Mouse (Mus musculus) liver, adult 2 months (tissue): Measurements from ENCODE around the gene Ubfd1. TPM values are rescaled to one million over a fixed set of nuclear protein-coding genes. Genes with fewer than 3 reads are reported as not detected.

Experiments
- DNase-seq: peaks from one replicate; pipeline ENCODE4 v3.0.0-alpha.2; 2011; ENCODE audit warnings: low read depth, low spot score; ENCODE audit errors: extremely low read depth
- H3K27ac ChIP-seq: fragments of 200-500 bp; replicated peaks from 2 replicates; pipeline ENCODE4 v1.5.1; 2012; ENCODE audit warnings: low read depth, mild to moderate bottlenecking, control low read depth, inconsistent platforms, low read length; ENCODE audit not compliant: insufficient read depth
- H3K27me3 ChIP-seq: fragments of 200-500 bp; 2 replicates; pipeline ENCODE4 v1.6.1; 2012; ENCODE audit warnings: mild to moderate bottlenecking, moderate library complexity, low read length, inconsistent platforms; ENCODE audit not compliant: control insufficient read depth, insufficient read depth
- H3K36me3 ChIP-seq: fragments of 200-500 bp; 2 replicates; pipeline ENCODE4 v1.6.1; 2012; ENCODE audit warnings: low read length, inconsistent platforms; ENCODE audit not compliant: control insufficient read depth, insufficient read depth
- H3K4me1 ChIP-seq: fragments of 200-500 bp; 2 replicates; pipeline ENCODE4 v1.6.1; 2011; ENCODE audit warnings: low read length; ENCODE audit not compliant: control insufficient read depth, insufficient read depth
- H3K4me3 ChIP-seq: fragments of 200-500 bp; 2 replicates; pipeline ENCODE4 v1.5.1; 2011; ENCODE audit warnings: low read depth, mild to moderate bottlenecking, control low read depth, low read length, moderate library complexity; ENCODE audit not compliant: insufficient read depth
- H3K79me2 ChIP-seq: fragments of 200-500 bp; 2 replicates; pipeline ENCODE4 v1.6.1; 2012; ENCODE audit warnings: inconsistent platforms, mild to moderate bottlenecking, low read length, moderate library complexity; ENCODE audit not compliant: control insufficient read depth, insufficient read depth
- H3K9ac ChIP-seq: fragments of 200-500 bp; 2 replicates; pipeline ENCODE4 v1.6.1; 2012; ENCODE audit warnings: low read depth, mild to moderate bottlenecking, control low read depth, inconsistent platforms, low read length
- CTCF ChIP-seq: fragments of 200-500 bp; IDR thresholded peaks from 2 replicates; pipeline ENCODE4 v1.5.1; 2011; ENCODE audit warnings: low read depth, low read length, control low read depth
- POLR2A ChIP-seq: fragments of 200-500 bp; IDR thresholded peaks from 2 replicates; pipeline ENCODE4 v1.6.1; 2011; ENCODE audit warnings: low read length, control low read depth; ENCODE audit not compliant: insufficient read depth; ENCODE audit errors: extremely low read depth
- WGBS: fragments of 180-500 bp; shearing (Covaris S2); methylation state at CpG from one replicate; pipeline ENCODE4 v1.1.7; 2018; 5-methylcytosine and 5-hydroxymethylcytosine counted together
- polyA plus RNA-seq: library from polyadenylated mRNA; depleted of rRNA; stranded (reverse); fragments of >200 nt; gene quantifications from 2 replicates; pipeline ENCODE4 v1.2.3, GENCODE M21; 2012; rRNA removed
- total RNA-seq: library from RNA; depleted of rRNA; stranded (reverse); fragments of >200 nt; gene quantifications from 2 replicates; pipeline ENCODE4 v1.2.3, GENCODE M21; 2014; rRNA removed

The Ubfd1 gene
- total and polyA plus RNA-seq, 2 experiments = 15.2 to 15.8 TPM

- Histone ChIP-seq H3K4me3 (no peak overlapping the region), H3K9ac (no peak overlapping the region), H3K4me1 (no peaks in the 10 kb centered on the region), H3K27me3 (no peaks in the 10 kb centered on the region), H3K36me3 (no peaks in the 10 kb centered on the region), H3K27ac (no peak overlapping the region), H3K79me2 (no peaks in the 10 kb centered on the region)
- no peak for TF ChIP-seq POLR2A
- TF ChIP-seq CTCF = no peak
- 85% methylated on average over 6 of the region's 6 CpGs for WGBS
- DNase-seq = no peak
These were observed 41.2 kb downstream of the Ubfd1 start for GRCm38 (mm10) chr7:122108206-122108605.

- Histone ChIP-seq H3K4me1 (peaks cover 1% of the 10 kb centered on the region; the same call in 1 of the 2 replicates), H3K9ac (no peak overlapping the region), H3K27ac (no peak overlapping the region), H3K4me3 (no peak overlapping the region), H3K36me3 (no peaks in the 10 kb centered on the region; the same call in 1 of the 2 replicates), H3K79me2 (no peaks in the 10 kb centered on the region), H3K27me3 (no peaks in the 10 kb centered on the region)
- 32% methylated on average over 4 of the region's 4 CpGs for WGBS
- TF ChIP-seq CTCF (no peak), POLR2A (no peak)
- DNase-seq = no peak
These were observed 56.5 kb downstream of the Ubfd1 start for GRCm38 (mm10) chr7:122123518-122123917.

- no peak for DNase-seq
- 84% methylated on average over 8 of the region's 8 CpGs for WGBS
These were observed 58.7 kb downstream of the Ubfd1 start for GRCm38 (mm10) chr7:122125636-122126035.

GRCm38 (mm10) chr7:122126946-122127345 lies 60.0 kb downstream of the Ubfd1 start:
- Histone ChIP-seq H3K9ac (no peak overlapping the region), H3K4me3 (no peak overlapping the region), H3K4me1 (no peaks in the 10 kb centered on the region), H3K27me3 (no peaks in the 10 kb centered on the region), H3K27ac (no peak overlapping the region), H3K36me3 (no peaks in the 10 kb centered on the region), H3K79me2 (no peaks in the 10 kb centered on the region)
- TF ChIP-seq POLR2A (no peak), CTCF (no peak)
- no peak for DNase-seq
- WGBS = 95% methylated on average over 11 of the region's 11 CpGs

More at GRCm38 (mm10) chr7:122125636-122126035, 58.7 kb downstream of the Ubfd1 start:
- Histone ChIP-seq H3K4me1 (no peaks in the 10 kb centered on the region), H3K4me3 (no peak overlapping the region), H3K27me3 (no peaks in the 10 kb centered on the region), H3K36me3 (no peaks in the 10 kb centered on the region), H3K27ac (no peak overlapping the region), H3K9ac (no peak overlapping the region), H3K79me2 (no peaks in the 10 kb centered on the region)
- TF ChIP-seq CTCF = no peak

Other genes starting within 250 kb of the Ubfd1 start
- not detected in 2 replicates for gene Scnn1b, start 202.1 kb upstream of the Ubfd1 start, total RNA-seq
- 0.05 TPM in 1 of 2 replicates, not detected in the other for gene Scnn1b, start 202.1 kb upstream of the Ubfd1 start, polyA plus RNA-seq
- gene Cog7, start 85.5 kb upstream of the Ubfd1 start, total RNA-seq = 15.4 and 17.8 TPM in 2 replicates
- 15.6 and 17.6 TPM in 2 replicates for gene Cog7, start 85.5 kb upstream of the Ubfd1 start, polyA plus RNA-seq
- 6.8 and 7.7 TPM in 2 replicates for gene Gga2, start 46.0 kb upstream of the Ubfd1 start, total RNA-seq
- gene Gga2, start 46.0 kb upstream of the Ubfd1 start, polyA plus RNA-seq = 13.5 and 15.5 TPM in 2 replicates
- gene Ears2, start 88 bp downstream of the Ubfd1 start, total RNA-seq = 9.8 and 13.0 TPM in 2 replicates
- 13.3 and 15.2 TPM in 2 replicates for gene Ears2, start 88 bp downstream of the Ubfd1 start, polyA plus RNA-seq
- 72.3 and 84.0 TPM in 2 replicates for gene Ndufab1, start 34.7 kb downstream of the Ubfd1 start, total RNA-seq
- 379 and 468 TPM in 2 replicates for gene Ndufab1, start 34.7 kb downstream of the Ubfd1 start, polyA plus RNA-seq
- gene Palb2, start 65.8 kb downstream of the Ubfd1 start, total RNA-seq = 0.83 and 1.4 TPM in 2 replicates
- gene Palb2, start 65.8 kb downstream of the Ubfd1 start, polyA plus RNA-seq = 0.23 and 0.51 TPM in 2 replicates
- gene Dctn5, start 65.9 kb downstream of the Ubfd1 start, total RNA-seq = 13.9 and 14.6 TPM in 2 replicates
- gene Dctn5, start 65.9 kb downstream of the Ubfd1 start, polyA plus RNA-seq = 30.0 and 32.7 TPM in 2 replicates
- 0.40 and 0.74 TPM in 2 replicates for gene Plk1, start 92.3 kb downstream of the Ubfd1 start, total RNA-seq
- gene Plk1, start 92.3 kb downstream of the Ubfd1 start, polyA plus RNA-seq = 0.24 and 0.42 TPM in 2 replicates
- gene Ern2, start 119.0 kb downstream of the Ubfd1 start, total RNA-seq = not detected in 2 replicates
- 0.04 and 0.10 TPM in 2 replicates for gene Ern2, start 119.0 kb downstream of the Ubfd1 start, polyA plus RNA-seq
- gene Chp2, start 152.3 kb downstream of the Ubfd1 start, total RNA-seq = 4.5 and 5.3 TPM in 2 replicates
- 2.5 and 2.8 TPM in 2 replicates for gene Chp2, start 152.3 kb downstream of the Ubfd1 start, polyA plus RNA-seq
- gene Prkcb, start 221.6 kb downstream of the Ubfd1 start, total RNA-seq = 3.7 and 5.6 TPM in 2 replicates
- gene Prkcb, start 221.6 kb downstream of the Ubfd1 start, polyA plus RNA-seq = 1.5 and 2.5 TPM in 2 replicates